Mouse (Mus musculus) cerebellum, postnatal 36 days (tissue): ENCODE measurements around the gene Zfp566.
A peak's percentile ranks its signal among the peaks of the same experiment; 100 is the strongest.
"Not testable (repeated sequence)": the region's sequence is repeated elsewhere in the genome, so short reads cannot be mapped to it uniquely, and the experiment has no call there.

Source experiments
- DNase-seq, 2 experiments: peaks; one replicate each; pipeline ENCODE4 v3.0.0; 2021 to 2022; ENCODE audit warnings: mixed read lengths in 2 of 2

Zfp566 gene

GRCm38 (mm10) chr7:30090092-30090969 lies at the start of gene Zfp566, which contains the start of gene Gm26920:
Gene Zfp566, minus strand, starts transcription at chr7:30090527.
Gene Gm26920, minus strand, starts transcription at chr7:30090410.
- DNase-seq, result peak; percentile 94 to 96

- peak; percentile 18 to 20 for DNase-seq
These were observed 46.5 kb upstream of the Zfp566 start for GRCm38 (mm10) chr7:30136826-30137225.

GRCm38 (mm10) chr7:30132396-30132795 lies 42.1 kb upstream of the Zfp566 start:
- DNase-seq, result no peak

GRCm38 (mm10) chr7:30129900-30130299 lies 39.6 kb upstream of the Zfp566 start:
- no peak for DNase-seq

- no peak for DNase-seq
These were observed 31.8 kb upstream of the Zfp566 start for GRCm38 (mm10) chr7:30122188-30122530.

GRCm38 (mm10) chr7:30121308-30122187 lies 31.2 kb upstream of the Zfp566 start, which contains the start of gene Zfp382:
Gene Zfp382, plus strand, starts transcription at chr7:30121942.
- peak; percentile 89 to 94 for DNase-seq

- not testable (repeated sequence) for DNase-seq
These were observed 27.6 kb upstream of the Zfp566 start for GRCm38 (mm10) chr7:30117935-30118334.

GRCm38 (mm10) chr7:30116076-30116475 lies 25.7 kb upstream of the Zfp566 start:
- no peak for DNase-seq

- DNase-seq, result peak; percentile 70 to 73
These were observed 9.0 kb upstream of the Zfp566 start for GRCm38 (mm10) chr7:30099297-30099696.

GRCm38 (mm10) chr7:30095551-30096125 lies 5.3 kb upstream of the Zfp566 start:
- DNase-seq, result no peak

GRCm38 (mm10) chr7:30094646-30095429 lies 4.5 kb upstream of the Zfp566 start, which contains the start of gene Zfp260:
Gene Zfp260, plus strand, starts transcription at chr7:30094777.
- DNase-seq, result peak; percentile 88 to 93

- DNase-seq, result no peak
These were observed 3.6 kb upstream of the Zfp566 start for GRCm38 (mm10) chr7:30093918-30094415.

- DNase-seq, result no peak
These were observed 2.3 kb upstream of the Zfp566 start for GRCm38 (mm10) chr7:30092666-30093065.

- DNase-seq, result no peak
These were observed 751 bp upstream of the Zfp566 start for GRCm38 (mm10) chr7:30090970-30091585.

- no peak for DNase-seq
These were observed 922 bp downstream of the Zfp566 start for GRCm38 (mm10) chr7:30089405-30089804.

- no peak for DNase-seq
These were observed 3.8 kb downstream of the Zfp566 start for GRCm38 (mm10) chr7:30086524-30086923.

- DNase-seq, result peak; percentile 86 to 89
These were observed 17.9 kb downstream of the Zfp566 start, which contains the start of gene Zfp82 for GRCm38 (mm10) chr7:30072146-30073028. Gene Zfp82, minus strand, starts transcription at chr7:30072900.

GRCm38 (mm10) chr7:30064622-30065021 lies 25.7 kb downstream of the Zfp566 start:
- no peak for DNase-seq

GRCm38 (mm10) chr7:30062478-30062877 lies 27.8 kb downstream of the Zfp566 start:
- DNase-seq, result no peak

- no peak for DNase-seq
These were observed 30.0 kb downstream of the Zfp566 start for GRCm38 (mm10) chr7:30060341-30060740.
